Mouse (Mus musculus) forebrain, postnatal 0 days (tissue): ENCODE results near the gene Tmem178. TPM values are rescaled to one million over a fixed set of nuclear protein-coding genes. Genes with fewer than 3 reads are reported as not detected.

Source experiments
- ATAC-seq: fragments of 200-750 bp; cut with Nextera tagmentation; 2 replicates; pipeline ENCODE4 v1.8.0; 2017; ENCODE audit warnings: mild to moderate bottlenecking, moderate library complexity
- DNase-seq: peaks from one replicate; pipeline ENCODE4 v3.0.0-alpha.2; 2015
- H3K27ac ChIP-seq: fragments of 300-500 bp; sonication (generic); 2 replicates; pipeline ENCODE4 v1.5.1; 2014; ENCODE audit warnings: low read depth, mild to moderate bottlenecking, antibody characterized with exemption, low read length, moderate library complexity, mixed read lengths
- H3K27me3 ChIP-seq: fragments of 300-500 bp; sonication (generic); 2 replicates; pipeline ENCODE4 v1.6.1; 2014; ENCODE audit warnings: mild to moderate bottlenecking, low read length, mixed read lengths; ENCODE audit not compliant: insufficient read depth
- H3K36me3 ChIP-seq: fragments of 300-500 bp; sonication (generic); 2 replicates; pipeline ENCODE4 v1.6.1; 2014; ENCODE audit warnings: mild to moderate bottlenecking, moderate library complexity; ENCODE audit not compliant: insufficient read depth
- H3K4me1 ChIP-seq: fragments of 300-500 bp; sonication (generic); 2 replicates; pipeline ENCODE4 v1.6.1; 2014; ENCODE audit warnings: antibody characterized with exemption; ENCODE audit not compliant: insufficient read depth
- H3K4me2 ChIP-seq: fragments of 300-500 bp; sonication (generic); 2 replicates; pipeline ENCODE4 v1.6.1; 2014; ENCODE audit warnings: low read depth, mild to moderate bottlenecking, moderate library complexity
- H3K4me3 ChIP-seq: fragments of 300-500 bp; sonication (generic); 2 replicates; pipeline ENCODE4 v1.5.1; 2014; ENCODE audit warnings: low read depth, low read length, mixed read lengths
- H3K9ac ChIP-seq: fragments of 300-500 bp; sonication (generic); 2 replicates; pipeline ENCODE4 v1.6.1; 2014; ENCODE audit warnings: mild to moderate bottlenecking
- H3K9me3 ChIP-seq: fragments of 300-500 bp; sonication (generic); 2 replicates; pipeline ENCODE4 v1.6.1; 2016; ENCODE audit warnings: low read length
- CTCF ChIP-seq: sonication (generic); IDR thresholded peaks from 2 replicates; pipeline ENCODE4 v1.5.1; 2016; ENCODE audit warnings: antibody characterized with exemption, control low read depth, low read depth
- WGBS: fragments of 180-500 bp; shearing (Covaris S2); extraction: QIAGEN DNeasy Blood & Tissue Kit; methylation state at CpG from one replicate; pipeline ENCODE4 v1.1.7; 2014; 5-methylcytosine and 5-hydroxymethylcytosine counted together
- polyA plus RNA-seq: library from polyadenylated mRNA; unstranded; fragments of >200 nt; fragmentation: Nextera tagmentation; extraction: Ambion mirVana; gene quantifications from 2 replicates; pipeline ENCODE4 v1.2.1, GENCODE M21; 2015
- total RNA-seq: library from RNA; depleted of rRNA; stranded (reverse); fragments of >200 nt; gene quantifications from 2 replicates; pipeline ENCODE4 v1.2.3, GENCODE M21; 2014; rRNA removed

Tmem178 gene
- total RNA-seq (33.3 and 35.2 TPM in 2 replicates), polyA plus RNA-seq (34.0 and 34.6 TPM in 2 replicates)

DNA sequence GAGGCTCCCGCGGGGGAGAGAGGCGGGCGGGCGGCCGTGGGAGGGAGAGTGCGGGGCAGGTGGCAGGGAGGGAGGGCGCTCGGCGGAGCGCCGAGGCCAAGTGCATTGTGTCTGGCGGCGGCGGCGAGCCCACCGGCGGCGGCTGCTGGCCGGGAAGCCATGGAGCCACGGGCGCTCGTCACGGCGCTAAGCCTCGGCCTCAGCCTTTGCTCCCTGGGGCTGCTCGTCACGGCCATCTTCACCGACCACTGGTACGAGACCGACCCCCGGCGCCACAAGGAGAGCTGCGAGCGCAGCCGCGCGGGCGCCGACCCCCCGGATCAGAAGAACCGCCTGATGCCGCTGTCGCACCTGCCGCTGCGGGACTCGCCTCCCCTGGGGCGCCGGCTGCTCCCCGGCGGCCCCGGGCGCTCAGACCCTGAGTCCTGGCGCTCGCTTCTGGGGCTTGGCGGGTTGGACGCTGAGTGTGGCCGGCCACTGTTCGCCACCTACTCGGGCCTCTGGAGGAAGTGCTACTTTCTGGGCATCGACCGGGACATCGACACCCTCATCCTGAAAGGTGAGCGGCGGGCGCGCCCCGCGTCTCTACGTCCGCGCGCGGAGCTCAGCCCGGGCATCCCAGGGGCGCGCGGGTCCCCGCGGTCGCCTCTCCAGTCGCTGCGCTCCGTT lies at the start of gene Tmem178:
Gene Tmem178, plus strand, starts transcription at position 103 of the 669 bp plus-strand sequence.
- 3% methylated on average over 59 of the region's 84 CpGs for WGBS
- H3K4me2 ChIP-seq, result peak within 1 kb of the TSS; percentile 77
- DNase-seq (peak; percentile 60), ATAC-seq (peak; percentile 70)
- no peaks in the 10 kb centered on the region for H3K27me3 ChIP-seq
- peak within 1 kb of the TSS; percentile 90 for H3K4me3 ChIP-seq
- peak within 1 kb of the TSS; percentile 80 for H3K27ac ChIP-seq
- no peak for TF ChIP-seq CTCF
- H3K4me1 ChIP-seq, result no peaks in the 10 kb centered on the region
- H3K9me3 ChIP-seq, result no peaks in the 10 kb centered on the region
- peak within 1 kb of the TSS; percentile 96 for H3K9ac ChIP-seq
- no peaks in the 10 kb centered on the region for H3K36me3 ChIP-seq

- no peaks in the 10 kb centered on the region for H3K27me3 ChIP-seq
- no peak overlapping the region for H3K27ac ChIP-seq
- no peaks in the 10 kb centered on the region for H3K9me3 ChIP-seq
- no peaks in the 10 kb centered on the region for H3K36me3 ChIP-seq
- ATAC-seq (no peak), DNase-seq (no peak)
- H3K9ac ChIP-seq, result no peak overlapping the region
- peaks cover 14% of the 10 kb centered on the region; the same call in 1 of the 2 replicates for H3K4me1 ChIP-seq
- WGBS, result 14% methylated on average over 2 of the region's 2 CpGs
- no peak overlapping the region for H3K4me3 ChIP-seq
- TF ChIP-seq CTCF, result no peak
- no peak overlapping the region for H3K4me2 ChIP-seq
These were observed 48.0 kb upstream of the Tmem178 start for GRCm38 (mm10) chr17:80896481-80896880.

- H3K4me2 ChIP-seq, result no peak overlapping the region
- no peaks in the 10 kb centered on the region for H3K9me3 ChIP-seq
- no peak overlapping the region for H3K4me3 ChIP-seq
- WGBS, result 30% methylated on average over 9 of the region's 9 CpGs
- H3K27ac ChIP-seq, result no peak overlapping the region
- no peak for ATAC-seq
- H3K36me3 ChIP-seq, result no peaks in the 10 kb centered on the region
- H3K9ac ChIP-seq, result no peak overlapping the region
- H3K4me1 ChIP-seq, result peaks cover 14% of the 10 kb centered on the region; the same call in 1 of the 2 replicates
- peak; percentile 54 for DNase-seq
- no peak for TF ChIP-seq CTCF
- H3K27me3 ChIP-seq, result no peaks in the 10 kb centered on the region
These were observed 46.6 kb upstream of the Tmem178 start for GRCm38 (mm10) chr17:80897709-80898440.

DNA sequence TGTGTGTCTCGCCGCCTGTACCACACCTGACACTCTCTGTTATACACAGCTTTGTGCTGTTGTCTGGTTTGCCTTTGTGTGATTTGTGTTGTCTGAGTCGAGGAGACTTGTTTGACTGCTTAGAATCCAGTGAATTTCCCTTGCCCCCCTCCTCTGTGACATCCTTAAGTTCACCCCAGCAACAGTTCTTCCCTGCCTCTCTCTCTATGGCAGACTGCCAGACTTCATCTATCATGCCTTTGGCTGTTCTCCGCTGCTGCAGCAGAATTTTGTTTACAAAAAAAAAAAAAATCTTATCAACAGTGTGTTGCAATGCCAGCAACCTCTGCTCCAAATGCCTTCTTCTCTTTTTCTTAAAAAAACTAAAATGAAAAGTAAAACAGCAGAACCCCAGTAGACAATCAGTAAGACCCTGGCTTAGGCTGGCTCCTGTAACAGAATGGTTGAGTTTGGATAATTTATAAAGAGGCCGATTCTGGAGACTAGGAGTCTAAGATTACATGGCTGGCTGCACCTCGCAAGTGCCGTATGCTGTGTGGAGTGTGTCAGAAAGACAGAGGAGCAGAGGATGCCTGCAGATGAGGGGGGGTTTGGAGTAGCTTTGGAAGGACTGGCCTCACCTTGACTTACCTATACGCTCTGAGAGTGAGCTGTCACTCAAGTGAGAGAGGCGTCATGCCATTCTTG lies 44.8 kb upstream of the Tmem178 start:
- no peak overlapping the region for H3K27ac ChIP-seq
- H3K9ac ChIP-seq, result no peak overlapping the region
- no peak overlapping the region for H3K4me2 ChIP-seq
- no peak overlapping the region for H3K4me3 ChIP-seq
- H3K36me3 ChIP-seq, result no peaks in the 10 kb centered on the region
- no peaks in the 10 kb centered on the region for H3K27me3 ChIP-seq
- TF ChIP-seq CTCF, result no peak
- H3K4me1 ChIP-seq, result peaks cover 14% of the 10 kb centered on the region; the same call in 1 of the 2 replicates
- WGBS, result 21% methylated on average over 9 of the region's 9 CpGs
- DNase-seq (peak; percentile 79), ATAC-seq (peak; percentile 69)
- no peaks in the 10 kb centered on the region for H3K9me3 ChIP-seq

DNA sequence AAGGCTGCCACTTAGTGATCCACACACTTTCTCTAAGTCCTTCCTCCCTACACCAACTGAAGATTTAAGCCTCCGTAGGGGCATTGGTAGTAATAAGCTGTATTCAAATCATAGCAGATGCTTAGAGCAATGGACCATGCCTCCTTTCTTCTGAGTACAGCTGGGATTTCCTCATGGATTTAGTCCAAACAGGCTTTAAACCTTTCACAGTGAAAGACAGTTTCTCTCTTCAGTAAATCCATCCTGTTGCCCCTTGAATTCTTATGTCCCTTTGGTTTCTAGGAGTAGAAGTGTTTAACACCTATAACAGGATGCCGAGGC lies 44.3 kb upstream of the Tmem178 start:
- H3K36me3 ChIP-seq, result no peaks in the 10 kb centered on the region
- H3K4me2 ChIP-seq, result no peak overlapping the region
- ATAC-seq, result 0 out of 2 replicates have a peak, but pooled peaks have one; percentile 5
- 44% methylated on average over 2 of the region's 2 CpGs for WGBS
- no peak overlapping the region for H3K27ac ChIP-seq
- H3K27me3 ChIP-seq, result no peaks in the 10 kb centered on the region
- no peak for TF ChIP-seq CTCF
- H3K9ac ChIP-seq, result no peak overlapping the region
- peaks cover 14% of the 10 kb centered on the region; the same call in 1 of the 2 replicates for H3K4me1 ChIP-seq
- H3K4me3 ChIP-seq, result no peak overlapping the region
- H3K9me3 ChIP-seq, result no peaks in the 10 kb centered on the region
- DNase-seq, result no peak

- H3K4me2 ChIP-seq, result no peak overlapping the region
- no peak overlapping the region for H3K9ac ChIP-seq
- ATAC-seq (no peak), DNase-seq (no peak)
- H3K27me3 ChIP-seq, result no peaks in the 10 kb centered on the region
- H3K4me1 ChIP-seq, result peaks cover 14% of the 10 kb centered on the region; the same call in 1 of the 2 replicates
- 83% methylated on average over 6 of the region's 6 CpGs for WGBS
- H3K27ac ChIP-seq, result no peak overlapping the region
- no peaks in the 10 kb centered on the region for H3K9me3 ChIP-seq
- no peaks in the 10 kb centered on the region for H3K36me3 ChIP-seq
- H3K4me3 ChIP-seq, result no peak overlapping the region
- TF ChIP-seq CTCF, result no peak
These were observed 42.5 kb upstream of the Tmem178 start for GRCm38 (mm10) chr17:80901885-80902284.
